Mouse (Mus musculus): ENCODE data around the gene Adgrl2.

The Adgrl2 gene

GRCm38 (mm10) chr3:148887902-148888301 lies 102.5 kb downstream of the Adgrl2 start:
- in situ Hi-C loops (cut with MboI; ENCODE audit: unreplicated experiment in 2 of 2) = no loop called here

- in situ Hi-C loops (cut with MboI; ENCODE audit: unreplicated experiment in 2 of 2) = no loop called here
Observed at GRCm38 (mm10) chr3:148886956-148887355, 103.4 kb downstream of the Adgrl2 start.

- in situ Hi-C loops (cut with MboI; ENCODE audit: unreplicated experiment in 2 of 2) = no loop called here
Observed at GRCm38 (mm10) chr3:148885980-148886668, 104.2 kb downstream of the Adgrl2 start.

GRCm38 (mm10) chr3:148885184-148885583 lies 105.2 kb downstream of the Adgrl2 start:
- in situ Hi-C loops (cut with MboI; ENCODE audit: unreplicated experiment in 2 of 2) = no loop called here

- in situ Hi-C loops (cut with MboI; ENCODE audit: unreplicated experiment in 2 of 2) = no loop called here
Observed at GRCm38 (mm10) chr3:148881431-148881830, 108.9 kb downstream of the Adgrl2 start.

- in situ Hi-C loops (cut with MboI; ENCODE audit: unreplicated experiment in 2 of 2) = loop anchor here in 1 of 2 experiments (25.0 kb wide), 1 partner anchor 765 kb away; no protein-coding TSS in a partner anchor
Observed at GRCm38 (mm10) chr3:148872563-148872962, 117.8 kb downstream of the Adgrl2 start.

- in situ Hi-C loops (cut with MboI; ENCODE audit: unreplicated experiment in 2 of 2) = loop anchor here in 1 of 2 experiments (25.0 kb wide), 1 partner anchor 765 kb away; no protein-coding TSS in a partner anchor
Observed at GRCm38 (mm10) chr3:148871792-148872464, 118.4 kb downstream of the Adgrl2 start.

- in situ Hi-C loops (cut with MboI; ENCODE audit: unreplicated experiment in 2 of 2) = loop anchor here in 1 of 2 experiments (10.0 to 25.0 kb wide), 2 partner anchors 117 to 770 kb away; no protein-coding TSS in a partner anchor
Observed at GRCm38 (mm10) chr3:148867618-148868017, 122.7 kb downstream of the Adgrl2 start.

- in situ Hi-C loops (cut with MboI; ENCODE audit: unreplicated experiment in 2 of 2) = loop anchor here in 1 of 2 experiments (10.0 to 25.0 kb wide), 2 partner anchors 118 to 771 kb away; no protein-coding TSS in a partner anchor
Observed at GRCm38 (mm10) chr3:148866633-148867032, 123.7 kb downstream of the Adgrl2 start.

GRCm38 (mm10) chr3:148866053-148866452 lies 124.3 kb downstream of the Adgrl2 start:
- in situ Hi-C loops (cut with MboI; ENCODE audit: unreplicated experiment in 2 of 2) = loop anchor here in 1 of 2 experiments (10.0 to 25.0 kb wide), 2 partner anchors 119 to 771 kb away; no protein-coding TSS in a partner anchor

- in situ Hi-C loops (cut with MboI; ENCODE audit: unreplicated experiment in 2 of 2) = loop anchor here in 1 of 2 experiments (10.0 to 25.0 kb wide), 2 partner anchors 120 to 772 kb away; no protein-coding TSS in a partner anchor
Observed at GRCm38 (mm10) chr3:148865234-148865633, 125.1 kb downstream of the Adgrl2 start.

GRCm38 (mm10) chr3:148861860-148862259 lies 128.5 kb downstream of the Adgrl2 start:
- in situ Hi-C loops (cut with MboI; ENCODE audit: unreplicated experiment in 2 of 2) = loop anchor here in 1 of 2 experiments (10.0 to 25.0 kb wide), 2 partner anchors 123 to 775 kb away; no protein-coding TSS in a partner anchor

- in situ Hi-C loops (cut with MboI; ENCODE audit: unreplicated experiment in 2 of 2) = loop anchor here in 1 of 2 experiments (5.0 to 25.0 kb wide), 3 partner anchors 127 to 783 kb away; no protein-coding TSS in a partner anchor
Observed at GRCm38 (mm10) chr3:148854306-148854910, 135.9 kb downstream of the Adgrl2 start.

GRCm38 (mm10) chr3:148853372-148853771 lies 137.0 kb downstream of the Adgrl2 start:
- in situ Hi-C loops (cut with MboI; ENCODE audit: unreplicated experiment in 2 of 2) = loop anchor here in 1 of 2 experiments (5.0 to 25.0 kb wide), 3 partner anchors 126 to 784 kb away; no protein-coding TSS in a partner anchor

- in situ Hi-C loops (cut with MboI; ENCODE audit: unreplicated experiment in 2 of 2) = loop anchor here in 1 of 2 experiments (5.0 to 25.0 kb wide), 3 partner anchors 125 to 785 kb away; no protein-coding TSS in a partner anchor
Observed at GRCm38 (mm10) chr3:148852556-148852955, 137.8 kb downstream of the Adgrl2 start.

- in situ Hi-C loops (cut with MboI; ENCODE audit: unreplicated experiment in 2 of 2) = loop anchor here in 1 of 2 experiments (5.0 to 25.0 kb wide), 3 partner anchors 124 to 786 kb away; no protein-coding TSS in a partner anchor
Observed at GRCm38 (mm10) chr3:148850821-148851220, 139.5 kb downstream of the Adgrl2 start.

GRCm38 (mm10) chr3:148848366-148848765 lies 142.0 kb downstream of the Adgrl2 start:
- in situ Hi-C loops (cut with MboI; ENCODE audit: unreplicated experiment in 2 of 2) = no loop called here

GRCm38 (mm10) chr3:148844182-148844581 lies 146.2 kb downstream of the Adgrl2 start:
- in situ Hi-C loops (cut with MboI; ENCODE audit: unreplicated experiment in 2 of 2) = no loop called here

- in situ Hi-C loops (cut with MboI; ENCODE audit: unreplicated experiment in 2 of 2) = no loop called here
Observed at GRCm38 (mm10) chr3:148842533-148842932, 147.8 kb downstream of the Adgrl2 start.

GRCm38 (mm10) chr3:148838835-148839296 lies 151.5 kb downstream of the Adgrl2 start:
- in situ Hi-C loops (cut with MboI; ENCODE audit: unreplicated experiment in 2 of 2) = no loop called here
